Mouse (Mus musculus) heart, adult 2 months (tissue): ENCODE results near the gene Erh. TPM values are rescaled to one million over a fixed set of nuclear protein-coding genes. Genes with fewer than 3 reads are reported as not detected.
A peak's percentile ranks its signal among the peaks of the same experiment; 100 is the strongest.

ENCODE experiments used
- DNase-seq, 2 experiments: peaks; one replicate each; pipeline ENCODE4 v3.0.0; 2021
- H3K27ac ChIP-seq: fragments of 200-600 bp; 2 replicates; pipeline ENCODE4 v1.8.1; 2022
- H3K27me3 ChIP-seq: fragments of 200-500 bp; 2 replicates; pipeline ENCODE4 v1.6.1; 2012; ENCODE audit warnings: mild to moderate bottlenecking, low read length, inconsistent platforms, mixed read lengths; ENCODE audit not compliant: control insufficient read depth, insufficient read depth
- H3K36me3 ChIP-seq: fragments of 200-500 bp; 2 replicates; pipeline ENCODE4 v1.6.1; 2012; ENCODE audit warnings: low read length, inconsistent platforms; ENCODE audit not compliant: control insufficient read depth, insufficient read depth
- H3K4me1 ChIP-seq: fragments of 200-500 bp; 2 replicates; pipeline ENCODE4 v1.6.1; 2011; ENCODE audit warnings: low read length; ENCODE audit not compliant: control insufficient read depth, insufficient read depth
- H3K4me3 ChIP-seq: fragments of 200-600 bp; 2 replicates; pipeline ENCODE4 v1.8.1; 2022
- H3K79me2 ChIP-seq: fragments of 200-500 bp; replicated peaks from 2 replicates; pipeline ENCODE4 v1.6.1; 2012; ENCODE audit warnings: mild to moderate bottlenecking, inconsistent platforms, low read length, moderate library complexity, mixed read lengths; ENCODE audit not compliant: control insufficient read depth, insufficient read depth
- H3K9ac ChIP-seq: fragments of 200-500 bp; 2 replicates; pipeline ENCODE4 v1.6.1; 2012; ENCODE audit warnings: low read depth, mild to moderate bottlenecking, control low read depth, inconsistent platforms, low read length, mixed read lengths
- CTCF ChIP-seq: fragments of 200-600 bp; IDR thresholded peaks from 2 replicates; pipeline ENCODE4 v1.8.1; 2022; ENCODE audit warnings: antibody characterized with exemption, mild to moderate bottlenecking, moderate library complexity
- EP300 ChIP-seq: fragments of 200-500 bp; IDR thresholded peaks from 2 replicates; pipeline ENCODE4 v1.6.1; 2011; ENCODE audit warnings: low read depth, low read length, control low read depth; ENCODE audit not compliant: insufficient read depth
- POLR2A ChIP-seq: fragments of 200-500 bp; IDR thresholded peaks from 2 replicates; pipeline ENCODE4 v1.6.1; 2011; ENCODE audit warnings: mild to moderate bottlenecking, low read depth, low read length, control low read depth; ENCODE audit not compliant: insufficient read depth
- WGBS: fragments of 180-500 bp; shearing (Covaris S2); methylation state at CpG from one replicate; pipeline ENCODE4 v1.1.7; 2018; 5-methylcytosine and 5-hydroxymethylcytosine counted together
- intact Hi-C: fragments of 180-260 bp; cut with DNase I; formaldehyde crosslinking; loops from one replicate; pipeline ENCODE4 v1.15.1; 2025
- long read RNA-seq: library from polyadenylated mRNA; stranded (forward); transcript quantifications from one replicate; pipeline ENCODE4 v2.0.0, GENCODE M21; 2021
- polyA plus RNA-seq: library from polyadenylated mRNA; depleted of rRNA; stranded (reverse); fragments of >200 nt; gene quantifications from 2 replicates; pipeline ENCODE4 v1.2.3, GENCODE M21; 2012; rRNA removed
- total RNA-seq, 2 experiments: library from RNA; stranded (reverse); gene quantifications; 2 replicates each; pipeline ENCODE4 v1.2.3; 2021

Erh gene
- total RNA-seq (10 to 100 TPM; 17.9 to 23.8 TPM), polyA plus RNA-seq (22.4 and 29.5 TPM in 2 replicates)
- long read RNA-seq, transcript Erh-201 (4 exons, 1,293 nt) = major isoform, 61 of 70 reads
- long read RNA-seq, partial matches to known transcripts = 2 of 70 reads
- long read RNA-seq, other reads (novel, unspliced or antisense) = 2 of 70 reads

DNA sequence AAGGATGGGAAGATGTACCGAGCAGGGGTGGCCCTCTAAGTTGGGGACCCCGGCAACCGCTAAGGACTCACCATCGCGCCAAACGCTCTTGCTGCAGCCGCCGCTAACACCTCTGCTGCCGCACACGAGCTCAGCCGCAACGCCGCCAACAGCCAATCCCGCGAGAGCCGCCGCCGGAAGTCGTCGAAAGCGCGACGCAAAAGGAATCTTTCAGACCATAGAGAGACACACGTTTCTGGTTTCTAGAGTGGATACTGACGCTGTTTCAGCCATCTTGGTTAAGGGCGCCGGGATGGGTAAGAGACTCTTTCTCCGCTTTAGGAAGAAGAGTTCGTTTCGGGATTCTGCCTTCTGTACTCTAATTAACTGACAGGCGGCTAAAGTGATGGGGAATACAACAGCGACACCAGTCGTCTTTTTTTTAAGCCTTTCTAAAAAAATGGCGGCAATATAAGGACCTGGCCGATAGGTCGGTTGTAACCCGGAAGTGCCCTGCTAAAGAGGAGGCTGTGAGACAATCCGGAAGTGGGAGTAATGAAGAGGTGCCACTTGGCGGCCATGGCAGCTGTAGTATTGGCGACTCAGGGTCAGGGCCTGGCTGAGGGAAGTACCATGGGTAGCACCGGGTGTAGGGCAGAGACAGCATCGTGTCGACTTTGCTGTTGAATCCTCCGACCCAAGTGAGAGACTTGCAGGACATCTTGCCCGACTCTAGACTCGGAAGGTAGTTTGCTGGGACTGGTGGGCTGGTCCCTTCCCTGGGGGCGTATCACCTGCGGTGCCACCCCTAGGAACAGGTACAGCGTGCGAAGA, at the start of gene Erh, which contains the start of gene Slc39a9:
Erh (minus strand) TSS at position 649 of the 813 bp plus-strand sequence.
Slc39a9 (plus strand) TSS at position 191 of the 813 bp plus-strand sequence.
- Histone ChIP-seq H3K9ac (peak within 1 kb of the TSS; percentile 81), H3K79me2 (peaks cover 3% of the 10 kb centered on the region), H3K36me3 (peaks cover 16% of the 10 kb centered on the region), H3K27ac (peak within 1 kb of the TSS; percentile 95), H3K4me3 (peak within 1 kb of the TSS; percentile 92), H3K27me3 (no peaks in the 10 kb centered on the region), H3K4me1 (peaks cover 11% of the 10 kb centered on the region)
- WGBS = under 1% methylated on average over 50 of the region's 50 CpGs
- intact Hi-C loops = loop anchor here (10.0 kb wide), 1 partner anchor 1779 kb away; the partner anchor contains the start of genes Atp6v1d and Eif2s1
- DNase-seq = peak; percentile 95
- TF ChIP-seq CTCF = peak; percentile 40
- peak; percentile 69; the same call in 1 of the 2 replicates for TF ChIP-seq EP300
- TF ChIP-seq POLR2A = peak; percentile 71

DNA sequence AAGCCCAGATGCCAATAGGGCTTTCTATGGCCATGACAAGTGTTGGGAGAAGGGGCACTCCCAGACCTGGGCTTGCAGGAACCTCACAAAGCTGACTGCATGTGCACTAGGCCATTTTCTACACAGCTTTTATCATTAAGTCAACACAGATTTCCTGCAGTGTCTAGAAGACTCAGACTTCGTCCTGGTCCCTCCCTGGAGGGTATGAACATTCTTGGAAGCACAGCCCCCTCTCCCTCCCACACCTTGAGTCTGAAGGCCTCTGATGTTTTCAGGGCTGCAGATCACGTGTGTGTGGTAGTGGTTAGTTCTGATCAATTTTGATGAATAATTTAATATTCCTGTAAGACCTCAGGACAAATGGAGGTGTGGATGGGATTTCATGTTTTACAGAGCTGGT, 49.6 kb upstream of the Erh start:
- intact Hi-C loops = no loop called here
- Histone ChIP-seq H3K27ac (no peak overlapping the region), H3K4me3 (no peak overlapping the region), H3K4me1 (no peaks in the 10 kb centered on the region; the same call in 1 of the 2 replicates), H3K79me2 (no peaks in the 10 kb centered on the region), H3K36me3 (no peaks in the 10 kb centered on the region), H3K27me3 (peaks cover 10% of the 10 kb centered on the region), H3K9ac (no peak overlapping the region)
- TF ChIP-seq CTCF (no peak), POLR2A (no peak), EP300 (no peak)
- 42% methylated on average over 2 of the region's 2 CpGs for WGBS
- DNase-seq = no peak

DNA sequence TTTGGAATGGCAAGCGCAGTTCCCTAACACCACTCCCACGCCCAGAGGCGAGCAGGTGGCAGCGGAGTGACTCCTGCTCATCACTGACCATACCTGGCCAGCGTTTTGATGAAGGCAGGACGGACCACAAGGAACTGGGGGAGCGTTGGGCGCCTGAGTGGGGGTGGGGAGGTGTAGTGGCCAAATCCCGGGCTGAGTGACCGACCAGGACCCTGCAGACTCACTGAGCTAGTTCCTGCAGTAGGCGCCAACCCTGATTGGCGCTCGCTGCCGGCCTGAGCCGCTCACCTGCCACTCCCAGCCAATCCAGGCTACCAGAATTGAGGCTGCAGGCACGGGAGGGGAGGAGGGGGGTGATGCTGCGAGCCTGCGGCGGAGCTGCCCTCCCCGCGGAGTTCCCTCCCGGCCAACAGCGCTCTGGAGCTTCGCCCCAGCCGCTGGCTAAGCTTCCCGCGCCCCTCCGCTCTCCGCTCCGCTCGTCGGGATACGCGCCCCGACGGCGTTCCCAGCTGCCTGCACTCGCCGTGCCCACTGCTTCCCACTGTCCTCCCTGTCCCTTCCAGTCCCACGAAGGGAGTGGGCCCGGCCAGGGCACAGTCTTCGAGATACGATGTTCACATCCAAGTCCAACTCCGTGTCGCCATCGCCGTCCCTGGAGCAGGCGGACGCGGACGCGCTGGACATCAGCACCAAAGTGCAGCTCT, 48.3 kb upstream of the Erh start, which contains the start of gene Plekhd1:
Plekhd1 (plus strand) TSS at position 323 of the 704 bp plus-strand sequence.
- H3K79me2 ChIP-seq = no peaks in the 10 kb centered on the region
- peak; percentile 30 to 37 for DNase-seq
- peak within 1 kb of the TSS; percentile 37 for H3K4me3 ChIP-seq
- WGBS = 4% methylated on average over 52 of the region's 52 CpGs
- no peak within 1 kb of the TSS for H3K27ac ChIP-seq
- intact Hi-C loops = no loop called here
- TF ChIP-seq EP300 (no peak), POLR2A (no peak), CTCF (no peak)
- no peaks in the 10 kb centered on the region; the same call in 1 of the 2 replicates for H3K4me1 ChIP-seq
- peak within 1 kb of the TSS; percentile 46 for H3K9ac ChIP-seq
- H3K36me3 ChIP-seq = no peaks in the 10 kb centered on the region
- peaks cover 10% of the 10 kb centered on the region for H3K27me3 ChIP-seq

DNA sequence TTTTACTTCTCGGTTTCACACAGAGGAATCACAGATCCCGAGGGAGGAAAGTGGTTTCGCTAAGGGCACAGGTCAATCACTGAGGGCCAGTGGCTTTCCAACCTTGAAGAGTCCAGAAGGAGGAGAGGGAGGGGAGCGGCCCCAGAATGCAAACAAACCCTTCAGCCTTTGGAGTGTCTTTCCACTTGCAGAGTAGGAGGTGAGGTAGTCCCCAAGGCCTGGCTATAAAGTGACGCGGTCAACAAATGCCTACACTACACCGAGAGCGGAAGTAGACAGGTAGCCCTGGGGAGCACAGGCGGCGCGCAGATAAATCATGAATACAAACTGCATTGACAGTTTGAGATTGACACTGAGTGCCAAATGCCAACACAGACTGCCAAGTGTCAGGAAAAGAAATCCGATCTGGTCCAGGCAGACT, 47.5 kb upstream of the Erh start:
- Histone ChIP-seq H3K9ac (no peak overlapping the region), H3K27ac (no peak overlapping the region), H3K4me3 (no peak overlapping the region; the same call in 1 of the 2 replicates), H3K27me3 (peaks cover 10% of the 10 kb centered on the region), H3K36me3 (no peaks in the 10 kb centered on the region), H3K4me1 (no peaks in the 10 kb centered on the region; the same call in 1 of the 2 replicates), H3K79me2 (no peaks in the 10 kb centered on the region)
- TF ChIP-seq POLR2A = no peak
- no peak for TF ChIP-seq CTCF
- no peak for TF ChIP-seq EP300
- WGBS = 40% methylated on average over 12 of the region's 12 CpGs
- intact Hi-C loops = no loop called here
- DNase-seq = no peak

DNA sequence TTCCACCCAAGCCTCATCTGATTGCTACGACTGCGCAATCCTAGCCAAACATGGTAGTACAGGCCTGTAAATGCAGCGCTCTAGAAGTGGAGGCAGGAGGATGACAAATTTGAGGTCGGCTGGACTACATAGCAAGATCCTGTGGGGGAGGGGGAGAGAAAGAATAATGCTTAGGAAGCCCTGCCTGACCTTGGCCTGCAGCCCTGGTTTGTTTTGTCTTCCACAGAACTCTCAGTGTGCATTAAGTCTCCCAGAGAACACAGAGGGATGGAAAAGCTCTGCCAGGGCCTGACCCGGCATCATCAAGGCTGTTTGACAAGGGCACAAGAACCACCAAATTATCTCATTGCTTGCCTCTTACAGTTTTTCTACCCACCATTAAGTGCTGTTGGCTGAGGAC, 45.6 kb upstream of the Erh start:
- Histone ChIP-seq H3K79me2 (no peaks in the 10 kb centered on the region), H3K4me3 (no peak overlapping the region), H3K9ac (no peak overlapping the region), H3K27ac (no peak overlapping the region), H3K36me3 (no peaks in the 10 kb centered on the region), H3K4me1 (no peaks in the 10 kb centered on the region; the same call in 1 of the 2 replicates), H3K27me3 (peaks cover 10% of the 10 kb centered on the region)
- TF ChIP-seq POLR2A (no peak), EP300 (no peak), CTCF (no peak)
- intact Hi-C loops = no loop called here
- DNase-seq = no peak
- WGBS = 66% methylated on average over 5 of the region's 5 CpGs
